Mouse (Mus musculus) lung, adult 2 months (tissue): ENCODE results near the gene Slc16a10. TPM values are rescaled to one million over a fixed set of nuclear protein-coding genes. Genes with fewer than 3 reads are reported as not detected.

ENCODE experiments used
- DNase-seq: peaks from one replicate; pipeline ENCODE4 v3.0.0; 2022
- H3K4me1 ChIP-seq: fragments of 200-500 bp; 2 replicates; pipeline ENCODE4 v1.6.1; 2011; ENCODE audit warnings: low read length; ENCODE audit not compliant: control insufficient read depth, insufficient read depth
- H3K4me3 ChIP-seq: fragments of 200-500 bp; replicated peaks from 2 replicates; pipeline ENCODE3; 2011; ENCODE audit warnings: low read depth, mild to moderate bottlenecking, control low read depth, low read length; ENCODE audit errors: extremely low read depth
- CTCF ChIP-seq: fragments of 200-500 bp; IDR thresholded peaks from 2 replicates; pipeline ENCODE4 v1.5.1; 2011; ENCODE audit warnings: mild to moderate bottlenecking, low read length, control low read depth; ENCODE audit not compliant: insufficient read depth
- POLR2A ChIP-seq: fragments of 200-500 bp; IDR thresholded peaks from 2 replicates; pipeline ENCODE4 v1.6.1; 2011; ENCODE audit warnings: low read depth, mild to moderate bottlenecking, control low read depth, low read length, borderline replicate concordance; ENCODE audit errors: extremely low read depth
- WGBS: fragments of 180-500 bp; shearing (Covaris S2); methylation state at CpG from one replicate; pipeline ENCODE4 v1.1.7; 2018; 5-methylcytosine and 5-hydroxymethylcytosine counted together
- polyA plus RNA-seq: library from polyadenylated mRNA; depleted of rRNA; stranded (reverse); fragments of >200 nt; gene quantifications from 2 replicates; pipeline ENCODE4 v1.2.3, GENCODE M21; 2012

Gene Slc16a10
- polyA plus RNA-seq, 1 experiment, result 20.7 TPM

GRCm38 (mm10) chr10:40102166-40102565, 39.9 kb downstream of the Slc16a10 start:
- 60% methylated on average over 3 of the region's 3 CpGs for WGBS
- Histone ChIP-seq H3K4me3 (no peak overlapping the region), H3K4me1 (no peaks in the 10 kb centered on the region)
- no peak for TF ChIP-seq POLR2A
- TF ChIP-seq CTCF, result no peak
- DNase-seq, result no peak

- Histone ChIP-seq H3K4me1 (peaks cover 2% of the 10 kb centered on the region; the same call in 1 of the 2 replicates), H3K4me3 (no peak overlapping the region)
- TF ChIP-seq CTCF (no peak), POLR2A (no peak)
- WGBS, result 80% methylated on average over 1 of the region's 1 CpGs
- DNase-seq, result no peak
Measured at GRCm38 (mm10) chr10:40098441-40098840, 43.6 kb downstream of the Slc16a10 start.

- H3K4me3 ChIP-seq, result no peak overlapping the region
- 59% methylated on average over 4 of the region's 4 CpGs for WGBS
- no peak for DNase-seq
- no peak for TF ChIP-seq CTCF
- peaks cover 2% of the 10 kb centered on the region; the same call in 1 of the 2 replicates for H3K4me1 ChIP-seq
Measured at GRCm38 (mm10) chr10:40097519-40097918, 44.5 kb downstream of the Slc16a10 start.

- DNase-seq, result no peak
- H3K4me3 ChIP-seq, result no peak overlapping the region
- no peak for TF ChIP-seq POLR2A
- TF ChIP-seq CTCF, result no peak
- WGBS, result 76% methylated on average over 2 of the region's 2 CpGs
- peaks cover 5% of the 10 kb centered on the region; the same call in 1 of the 2 replicates for H3K4me1 ChIP-seq
Measured at GRCm38 (mm10) chr10:40094752-40095151, 47.3 kb downstream of the Slc16a10 start.

GRCm38 (mm10) chr10:40093526-40093925, 48.5 kb downstream of the Slc16a10 start:
- Histone ChIP-seq H3K4me3 (no peak overlapping the region), H3K4me1 (peaks cover 8% of the 10 kb centered on the region; the same call in 1 of the 2 replicates)
- no peak for TF ChIP-seq CTCF
- TF ChIP-seq POLR2A, result no peak
- no peak for DNase-seq

- Histone ChIP-seq H3K4me3 (no peak overlapping the region), H3K4me1 (peaks cover 8% of the 10 kb centered on the region; the same call in 1 of the 2 replicates)
- no peak for DNase-seq
- 57% methylated on average over 2 of the region's 2 CpGs for WGBS
- no peak for TF ChIP-seq POLR2A
- TF ChIP-seq CTCF, result no peak
Measured at GRCm38 (mm10) chr10:40091455-40091854, 50.6 kb downstream of the Slc16a10 start.

- no peak for TF ChIP-seq CTCF
- TF ChIP-seq POLR2A, result no peak
- H3K4me3 ChIP-seq, result no peak overlapping the region
- peaks cover 8% of the 10 kb centered on the region; the same call in 1 of the 2 replicates for H3K4me1 ChIP-seq
- 52% methylated on average over 11 of the region's 11 CpGs for WGBS
- peak; percentile 64 for DNase-seq
Measured at GRCm38 (mm10) chr10:40090504-40091428, 51.3 kb downstream of the Slc16a10 start.

GRCm38 (mm10) chr10:40084332-40085093, 57.5 kb downstream of the Slc16a10 start:
- DNase-seq, result no peak
- TF ChIP-seq POLR2A, result no peak
- no peak for TF ChIP-seq CTCF
- 68% methylated on average over 12 of the region's 12 CpGs for WGBS
- no peak overlapping the region for H3K4me3 ChIP-seq
- peaks cover 7% of the 10 kb centered on the region for H3K4me1 ChIP-seq

GRCm38 (mm10) chr10:40083556-40083955, 58.5 kb downstream of the Slc16a10 start:
- no peak for DNase-seq
- 64% methylated on average over 4 of the region's 4 CpGs for WGBS
- TF ChIP-seq POLR2A (no peak), CTCF (no peak)
- H3K4me1 ChIP-seq, result peaks cover 4% of the 10 kb centered on the region
- H3K4me3 ChIP-seq, result no peak overlapping the region
